Mouse (Mus musculus) testis, postnatal 10 days (tissue): ENCODE measurements at regions not wholly inside any gene's neighbourhood (a gene's known extent, or its start where the extent isn't known, plus 50 kb on each side); places are given as distances from the start of the nearest gene placed in this dataset.

Experiments used
- DNase-seq: peaks from one replicate; pipeline ENCODE4 v3.0.0; 2021; ENCODE audit warnings: low spot score

- DNase-seq: no peak
Observed at GRCm38 (mm10) chr5:106181726-106182125, 276.2 kb downstream of the Barhl2 start.

- no peak for DNase-seq
Observed at GRCm38 (mm10) chr5:106172162-106172561, 285.8 kb downstream of the Barhl2 start.

- no peak for DNase-seq
Observed at GRCm38 (mm10) chr5:106170405-106170804, 287.6 kb downstream of the Barhl2 start.

- DNase-seq: no peak
Observed at GRCm38 (mm10) chr5:106167556-106167955, 290.4 kb downstream of the Barhl2 start.

GRCm38 (mm10) chr5:106166266-106166665, 289.9 kb downstream of the Zfp326 start:
- DNase-seq: no peak

GRCm38 (mm10) chr5:106164190-106164589, 287.8 kb downstream of the Zfp326 start:
- DNase-seq: no peak

GRCm38 (mm10) chr5:106162981-106163653, 286.8 kb downstream of the Zfp326 start:
- no peak for DNase-seq

- DNase-seq: no peak
Observed at GRCm38 (mm10) chr5:106139109-106139508, 262.7 kb downstream of the Zfp326 start.

- no peak for DNase-seq
Observed at GRCm38 (mm10) chr5:106122928-106123327, 246.6 kb downstream of the Zfp326 start.

GRCm38 (mm10) chr5:106119584-106119983, 243.2 kb downstream of the Zfp326 start:
- DNase-seq: no peak

- no peak for DNase-seq
Observed at GRCm38 (mm10) chr5:106113186-106113585, 236.8 kb downstream of the Zfp326 start.

GRCm38 (mm10) chr5:106108474-106108971, 232.2 kb downstream of the Zfp326 start:
- DNase-seq: no peak

GRCm38 (mm10) chr5:106102255-106102654, 225.9 kb downstream of the Zfp326 start:
- no peak for DNase-seq

- DNase-seq: no peak
Observed at GRCm38 (mm10) chr5:106098887-106099286, 222.5 kb downstream of the Zfp326 start.

- no peak for DNase-seq
Observed at GRCm38 (mm10) chr5:106089332-106089731, 213.0 kb downstream of the Zfp326 start.

- DNase-seq: no peak
Observed at GRCm38 (mm10) chr5:106088478-106089185, 212.3 kb downstream of the Zfp326 start.

GRCm38 (mm10) chr5:106083786-106084185, 207.4 kb downstream of the Zfp326 start:
- DNase-seq: no peak

GRCm38 (mm10) chr5:106082891-106083290, 206.5 kb downstream of the Zfp326 start:
- no peak for DNase-seq

GRCm38 (mm10) chr5:106067124-106067551, 190.8 kb downstream of the Zfp326 start:
- DNase-seq: no peak

GRCm38 (mm10) chr5:106066706-106067105, 190.3 kb downstream of the Zfp326 start:
- DNase-seq: no peak

- no peak for DNase-seq
Observed at GRCm38 (mm10) chr5:106064366-106064765, 188.0 kb downstream of the Zfp326 start.

GRCm38 (mm10) chr5:106062926-106063325, 186.6 kb downstream of the Zfp326 start:
- no peak for DNase-seq

GRCm38 (mm10) chr5:106056631-106057030, 180.3 kb downstream of the Zfp326 start:
- no peak for DNase-seq
